Mouse (Mus musculus): ENCODE data around the gene Cd248. TPM values are rescaled to one million over a fixed set of nuclear protein-coding genes. Genes with fewer than 3 reads are reported as not detected.

Cd248 gene
- not detected for polyA plus RNA-seq (2017; shearing (Covaris generic))

DNA sequence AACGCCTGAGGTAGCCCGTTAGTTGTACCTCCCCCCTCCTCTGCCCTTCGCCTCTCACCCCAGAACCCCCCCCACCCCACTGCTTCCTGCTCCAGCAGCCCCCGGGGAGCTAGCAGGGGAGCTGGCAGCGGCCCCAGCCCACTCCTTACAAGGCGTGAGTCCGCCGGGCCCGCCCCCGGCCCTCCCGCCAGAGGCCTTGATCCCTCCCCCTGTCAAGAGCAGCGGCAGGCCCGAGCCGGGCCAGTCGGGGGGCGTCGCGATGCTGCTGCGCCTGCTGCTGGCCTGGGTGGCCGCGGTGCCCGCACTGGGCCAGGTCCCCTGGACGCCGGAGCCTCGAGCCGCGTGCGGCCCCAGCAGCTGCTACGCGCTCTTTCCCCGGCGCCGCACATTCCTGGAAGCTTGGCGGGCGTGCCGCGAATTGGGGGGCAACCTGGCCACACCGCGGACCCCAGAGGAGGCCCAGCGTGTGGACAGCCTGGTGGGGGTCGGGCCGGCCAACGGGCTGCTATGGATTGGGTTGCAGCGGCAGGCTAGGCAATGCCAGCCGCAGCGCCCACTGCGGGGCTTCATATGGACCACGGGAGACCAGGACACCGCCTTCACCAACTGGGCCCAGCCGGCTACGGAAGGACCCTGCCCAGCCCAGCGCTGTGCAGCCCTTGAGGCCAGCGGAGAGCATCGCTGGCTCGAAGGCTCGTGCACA lies at the start of gene Cd248:
TSS of gene Cd248 (plus strand) at position 212 of the 703 bp plus-strand sequence.
- no peak for ATAC-seq

GRCm38 (mm10) chr19:5018191-5018590 lies 49.7 kb upstream of the Cd248 start:
- ATAC-seq: no peak

DNA sequence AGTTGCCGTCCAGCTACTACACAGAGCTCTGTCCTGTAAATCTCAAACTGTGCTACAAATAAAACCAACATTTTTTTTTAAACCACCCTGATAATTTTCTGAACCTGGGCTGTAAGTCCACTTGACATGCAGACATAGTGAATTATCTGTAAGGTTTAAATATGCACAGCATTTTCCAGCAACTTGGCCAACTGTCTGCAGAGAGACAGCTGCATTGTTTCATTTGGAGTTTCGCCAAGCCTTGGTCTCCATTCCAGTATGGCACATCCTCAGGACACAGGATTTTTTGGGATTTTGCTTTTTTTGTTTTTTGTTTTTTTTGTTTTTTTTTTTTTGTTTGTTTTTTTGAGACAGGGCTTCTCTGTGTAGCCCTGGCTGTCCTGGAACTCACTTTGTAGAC lies 46.5 kb upstream of the Cd248 start:
- no peak for ATAC-seq

GRCm38 (mm10) chr19:5023621-5024479 lies 44.0 kb upstream of the Cd248 start, which contains the start of gene Slc29a2:
Slc29a2 (plus strand) TSS chr19:5023860.
- ATAC-seq: peak; percentile 92

DNA sequence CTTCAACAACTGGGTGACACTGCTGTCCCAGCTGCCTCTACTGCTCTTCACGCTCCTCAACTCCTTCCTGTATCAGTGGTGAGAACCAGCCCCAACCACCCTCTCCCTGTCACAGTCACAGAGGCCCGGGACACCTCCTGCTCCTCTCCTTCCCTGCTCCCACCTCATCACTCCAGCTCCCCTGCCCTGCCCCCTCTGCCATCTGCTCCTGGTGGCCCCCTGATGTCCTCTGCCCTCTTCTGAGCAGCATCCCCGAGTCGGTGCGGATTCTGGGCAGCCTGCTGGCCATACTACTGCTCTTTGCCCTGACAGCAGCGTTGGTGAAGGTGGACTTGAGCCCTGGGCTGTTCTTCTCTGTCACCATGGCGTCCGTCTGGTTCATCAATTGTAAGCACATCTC lies 41.8 kb upstream of the Cd248 start:
- ATAC-seq: no peak

GRCm38 (mm10) chr19:5032686-5033085 lies 35.2 kb upstream of the Cd248 start:
- ATAC-seq: no peak

DNA sequence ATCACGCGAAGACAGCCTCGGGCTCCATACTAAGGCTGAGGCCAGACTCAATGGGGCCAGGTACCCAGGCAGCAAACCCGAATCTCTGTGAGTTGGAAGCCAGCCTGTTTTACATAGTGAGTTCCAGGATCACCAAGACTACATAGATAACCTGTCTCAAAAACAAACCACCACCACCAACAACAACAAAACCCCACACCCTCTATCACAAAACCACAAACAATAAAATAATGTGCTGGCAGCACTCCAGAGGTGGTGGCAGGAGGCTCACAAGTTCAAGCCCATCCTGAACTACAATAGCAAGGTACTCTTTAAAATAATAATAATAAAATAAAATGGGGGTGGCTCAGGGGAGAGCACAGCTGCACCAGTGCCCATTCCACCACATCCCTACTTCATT lies 31.3 kb upstream of the Cd248 start:
- ATAC-seq: no peak

- no peak for ATAC-seq
These were observed 30.0 kb upstream of the Cd248 start for GRCm38 (mm10) chr19:5037678-5038571.

GRCm38 (mm10) chr19:5038709-5039156 lies 29.1 kb upstream of the Cd248 start, which contains the start of the genes B4gat1 and AC124502.3:
B4gat1 (plus strand) TSS chr19:5038826.
AC124502.3 (plus strand) TSS chr19:5038891.
- peak; percentile 85 for ATAC-seq

GRCm38 (mm10) chr19:5039301-5040114 lies 28.4 kb upstream of the Cd248 start:
- ATAC-seq: no peak

DNA sequence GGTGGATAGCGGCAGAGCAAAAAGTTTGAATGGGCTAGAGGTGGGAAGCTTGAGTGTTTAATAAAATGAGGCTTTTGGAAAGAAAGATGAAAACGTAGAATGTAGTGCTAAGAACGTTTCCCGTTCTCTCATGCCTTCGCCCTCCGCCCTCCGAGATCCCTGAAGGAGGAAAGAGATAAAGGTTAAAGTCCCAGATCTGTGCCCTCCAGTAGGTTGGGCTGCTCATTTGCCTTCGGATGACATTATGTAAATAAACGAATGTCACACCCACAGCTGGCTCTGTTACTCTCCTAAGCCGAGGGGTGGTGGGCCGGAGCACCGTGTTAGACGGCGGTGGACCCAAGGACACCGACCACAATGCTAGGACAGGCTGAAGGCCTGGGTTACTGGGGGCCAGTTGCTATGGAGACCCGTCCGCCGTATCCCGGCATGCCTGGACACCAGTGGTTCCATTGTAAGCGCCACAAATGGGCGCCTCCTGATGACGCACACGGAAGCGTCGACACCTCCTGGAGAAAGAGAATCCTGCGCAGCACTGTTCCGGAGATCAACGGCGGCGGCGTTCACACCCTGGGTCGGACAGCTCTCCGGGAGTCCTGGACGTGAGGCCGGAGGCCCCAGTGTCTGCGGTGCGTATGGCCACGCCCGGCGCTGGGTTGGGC lies 26.9 kb upstream of the Cd248 start, which contains the start of gene Brms1:
TSS of gene Brms1 (plus strand) at position 493 of the 662 bp plus-strand sequence.
- ATAC-seq: peak; percentile 75

DNA sequence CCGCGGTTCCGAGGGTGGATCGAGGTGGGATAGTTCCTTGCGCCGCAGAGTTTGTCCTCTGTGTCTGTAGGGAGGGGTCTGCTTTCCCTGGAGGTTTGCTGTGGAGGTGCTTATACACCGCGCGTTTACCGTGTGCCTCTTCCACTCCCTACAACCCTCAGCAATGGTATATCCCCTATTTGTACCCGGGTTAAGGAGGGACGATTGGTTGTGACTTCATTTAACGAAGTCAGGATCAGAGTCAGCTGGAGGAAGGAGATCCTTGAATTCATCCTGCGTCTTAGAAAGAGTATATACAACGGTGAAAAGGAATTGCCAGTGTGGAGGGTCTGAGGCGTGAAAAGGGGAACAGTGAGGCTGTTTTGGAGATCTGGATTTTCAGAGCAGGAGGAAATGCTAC lies 26.3 kb upstream of the Cd248 start:
- ATAC-seq: peak; percentile 9

- ATAC-seq: no peak
These were observed 22.3 kb upstream of the Cd248 start for GRCm38 (mm10) chr19:5045531-5045930.

DNA sequence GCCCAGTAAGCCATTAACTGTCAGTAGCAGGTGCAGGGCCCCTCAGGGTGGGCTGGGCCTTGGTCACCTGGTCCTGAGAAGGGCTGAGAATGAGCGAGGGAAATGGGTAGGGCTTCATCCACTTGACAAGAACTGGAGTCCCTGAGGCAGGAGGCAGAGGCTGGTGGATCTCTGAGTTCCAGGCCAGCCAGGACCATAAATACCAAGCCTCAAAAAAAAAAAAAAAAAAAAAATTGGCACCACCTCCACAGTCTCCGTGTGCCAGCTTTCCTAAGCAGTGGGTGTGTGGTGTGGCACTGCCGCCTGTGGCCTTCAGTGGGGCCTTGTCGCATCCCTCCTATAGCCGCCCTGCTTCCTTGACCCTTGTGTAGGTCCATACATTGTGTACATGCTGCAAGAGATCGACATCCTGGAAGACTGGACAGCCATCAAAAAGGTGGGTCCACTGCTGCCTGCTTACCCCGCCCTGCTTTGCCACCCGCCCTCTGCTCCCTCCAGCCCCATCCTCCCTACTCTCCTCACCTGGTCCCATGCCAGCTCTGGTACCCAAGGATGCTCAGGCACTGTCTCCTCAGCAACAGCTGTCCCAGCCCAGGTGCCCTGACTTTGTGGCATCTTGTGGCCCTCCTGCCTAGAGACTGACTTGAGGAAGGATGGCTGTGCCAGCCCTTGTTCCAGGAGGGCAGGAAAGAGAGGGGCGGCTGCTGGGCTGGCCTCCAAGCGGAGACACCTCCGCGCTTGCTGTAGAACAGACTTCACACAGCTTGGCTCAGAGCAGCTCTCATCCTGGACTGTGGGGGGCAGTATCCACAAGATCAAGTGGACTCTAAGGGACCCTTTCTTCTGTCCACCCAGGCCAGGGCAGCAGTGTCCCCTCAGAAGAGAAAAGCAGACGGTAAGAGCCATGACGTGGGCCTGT lies 19.5 kb upstream of the Cd248 start:
- no peak for ATAC-seq

GRCm38 (mm10) chr19:5049325-5049724 lies 18.6 kb upstream of the Cd248 start:
- no peak for ATAC-seq

GRCm38 (mm10) chr19:5050047-5050905 lies 17.6 kb upstream of the Cd248 start, which contains the start of gene Rin1:
Rin1 (plus strand) TSS chr19:5050481.
- peak; percentile 56 for ATAC-seq

DNA sequence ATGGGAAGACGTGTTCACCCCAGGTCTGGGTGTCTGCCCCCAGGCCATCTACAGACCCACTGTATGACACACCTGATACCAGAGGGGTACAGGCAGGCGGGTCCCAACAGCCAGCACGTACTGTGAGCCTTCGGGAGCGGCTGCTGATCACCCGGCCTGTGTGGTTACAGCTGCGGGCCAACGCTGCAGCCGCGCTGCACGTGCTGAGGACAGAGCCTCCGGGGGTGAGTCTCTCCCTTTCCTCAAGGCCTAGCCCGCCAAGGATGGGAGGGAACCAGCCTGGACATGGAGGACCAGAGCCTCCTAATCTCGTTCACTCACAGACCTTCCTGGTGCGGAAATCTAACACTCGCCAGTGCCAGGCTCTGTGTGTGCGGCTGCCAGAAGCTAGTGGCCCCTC lies 16.8 kb upstream of the Cd248 start:
- no peak for ATAC-seq

DNA sequence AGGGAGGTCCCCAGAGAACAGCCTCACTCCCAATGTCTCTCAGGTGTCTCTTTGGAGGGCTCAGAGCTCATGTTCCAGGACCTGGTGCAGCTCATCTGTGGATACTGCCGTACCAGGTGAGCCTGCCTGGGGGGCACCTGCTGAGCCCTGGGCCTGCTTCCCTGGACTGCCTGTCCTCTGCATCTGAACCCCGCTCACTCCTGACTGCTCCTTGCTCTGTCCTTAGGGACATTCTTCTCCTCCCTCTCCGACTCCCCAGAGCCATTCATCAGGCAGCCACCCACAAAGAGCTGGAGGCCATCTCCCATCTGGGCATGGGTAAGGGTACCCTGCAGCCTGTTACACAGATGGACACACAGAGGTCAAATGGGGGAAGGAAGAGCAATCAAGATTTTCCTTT lies 16.4 kb upstream of the Cd248 start:
- ATAC-seq: no peak

Data from CD4-positive, CD25-positive, alpha-beta regulatory T cell, adult 4 months (primary cell).